Mouse (Mus musculus): ENCODE data around the gene 0610030E20Rik.

Gene 0610030E20Rik

GRCm38 (mm10) chr6:72350214-72350613 is 3.1 kb downstream of the 0610030E20Rik start:
- no peak for DNase-seq

GRCm38 (mm10) chr6:72352636-72353405 is 5.7 kb downstream of the 0610030E20Rik start:
- DNase-seq, result peak in 1 of 2 experiments; percentile 39

DNA sequence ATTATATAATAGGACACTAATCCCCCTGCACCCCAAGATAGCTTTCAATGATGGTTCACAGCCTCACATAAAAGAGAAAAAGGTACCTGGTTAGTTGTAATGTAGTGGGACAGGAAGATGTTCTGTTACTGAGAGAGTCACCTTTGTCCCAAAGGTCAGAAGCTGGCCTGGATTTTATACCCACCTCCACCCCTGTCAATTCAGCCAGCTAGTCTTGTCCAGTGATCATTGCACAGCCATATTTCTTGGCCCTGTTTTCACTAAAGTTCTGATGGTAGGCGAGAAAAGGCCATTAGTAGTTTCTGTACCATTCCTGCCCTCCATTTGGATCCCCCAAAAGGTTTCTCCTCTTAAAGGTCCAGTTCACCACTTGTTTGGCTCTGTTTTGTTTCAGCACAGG is 6.9 kb downstream of the 0610030E20Rik start:
- no peak for DNase-seq

GRCm38 (mm10) chr6:72355066-72355911 is 8.2 kb downstream of the 0610030E20Rik start, which contains the start of gene Tmem150a:
Gene Tmem150a, plus strand, starts transcription at chr6:72355447.
- DNase-seq, result peak; percentile 74 to 77

DNA sequence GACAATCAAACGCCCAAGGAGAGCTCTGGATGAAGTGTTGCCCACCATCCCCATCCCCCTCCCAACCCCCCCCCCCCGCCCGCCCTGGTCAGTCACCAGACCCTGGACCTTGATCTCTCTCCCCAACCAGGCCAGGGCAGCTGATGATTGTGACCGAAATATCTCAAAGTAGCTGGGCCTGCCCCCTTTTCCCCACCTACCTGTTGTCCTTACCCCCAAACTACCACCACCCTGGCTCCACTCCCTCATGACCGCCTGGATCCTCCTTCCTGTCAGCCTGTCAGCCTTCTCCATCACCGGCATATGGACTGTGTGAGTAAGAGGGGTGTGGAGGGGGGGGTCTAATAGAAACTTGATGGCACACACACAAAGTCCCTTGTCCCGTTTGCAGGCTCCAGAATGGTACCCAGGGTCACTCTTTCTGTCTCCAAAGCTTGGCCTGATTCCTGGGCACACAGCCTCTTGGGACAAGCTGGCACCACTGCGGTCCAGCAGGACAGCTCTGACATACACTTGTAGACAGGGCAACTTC is 8.9 kb downstream of the 0610030E20Rik start:
- DNase-seq, result peak in 1 of 2 experiments; percentile 38

GRCm38 (mm10) chr6:72357164-72358079 is 10.3 kb downstream of the 0610030E20Rik start:
- peak in 1 of 2 experiments; percentile 35 for DNase-seq

GRCm38 (mm10) chr6:72358086-72358764 is 11.1 kb downstream of the 0610030E20Rik start:
- DNase-seq, result no peak

- DNase-seq, result no peak
Observed at GRCm38 (mm10) chr6:72359343-72359742, 12.2 kb downstream of the 0610030E20Rik start.

DNA sequence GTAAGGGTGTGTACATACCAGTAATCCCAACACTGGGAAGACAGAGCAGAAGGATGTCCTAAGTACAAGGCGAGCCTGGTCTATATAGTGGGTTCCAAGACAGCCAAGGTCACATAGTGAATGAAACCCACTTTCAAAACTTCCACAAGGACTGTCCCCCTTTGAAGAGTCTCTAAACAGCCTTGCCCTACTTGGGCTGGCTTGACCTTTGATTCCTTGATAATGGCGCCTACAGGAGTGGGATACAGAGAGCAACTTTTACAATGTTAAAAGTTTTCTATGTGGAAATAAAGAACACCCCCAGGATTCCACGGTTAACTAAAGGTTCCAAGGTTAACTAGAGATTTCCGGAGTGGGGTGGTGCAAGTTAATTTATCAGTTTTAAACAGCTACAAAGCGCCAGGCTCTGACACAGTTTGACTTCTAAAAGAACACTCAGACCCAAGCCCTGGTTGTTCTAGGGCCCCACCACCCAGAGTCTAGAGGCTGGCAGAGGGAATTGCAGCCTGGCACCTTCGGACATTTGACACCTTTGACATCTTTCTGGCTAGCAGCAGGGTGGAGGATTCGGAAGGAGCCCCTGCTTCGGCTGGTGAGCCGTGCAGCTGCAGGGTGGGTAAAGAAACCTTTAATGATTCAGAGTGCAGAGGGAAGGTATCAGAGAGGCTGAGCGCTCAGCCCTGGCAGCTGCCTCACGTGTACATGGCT is 12.9 kb downstream of the 0610030E20Rik start:
- DNase-seq, result no peak

- peak in 1 of 2 experiments; percentile 30 for DNase-seq
Observed at GRCm38 (mm10) chr6:72360599-72360935, 13.4 kb downstream of the 0610030E20Rik start.

GRCm38 (mm10) chr6:72361121-72361551 is 14.0 kb downstream of the 0610030E20Rik start:
- no peak for DNase-seq

DNA sequence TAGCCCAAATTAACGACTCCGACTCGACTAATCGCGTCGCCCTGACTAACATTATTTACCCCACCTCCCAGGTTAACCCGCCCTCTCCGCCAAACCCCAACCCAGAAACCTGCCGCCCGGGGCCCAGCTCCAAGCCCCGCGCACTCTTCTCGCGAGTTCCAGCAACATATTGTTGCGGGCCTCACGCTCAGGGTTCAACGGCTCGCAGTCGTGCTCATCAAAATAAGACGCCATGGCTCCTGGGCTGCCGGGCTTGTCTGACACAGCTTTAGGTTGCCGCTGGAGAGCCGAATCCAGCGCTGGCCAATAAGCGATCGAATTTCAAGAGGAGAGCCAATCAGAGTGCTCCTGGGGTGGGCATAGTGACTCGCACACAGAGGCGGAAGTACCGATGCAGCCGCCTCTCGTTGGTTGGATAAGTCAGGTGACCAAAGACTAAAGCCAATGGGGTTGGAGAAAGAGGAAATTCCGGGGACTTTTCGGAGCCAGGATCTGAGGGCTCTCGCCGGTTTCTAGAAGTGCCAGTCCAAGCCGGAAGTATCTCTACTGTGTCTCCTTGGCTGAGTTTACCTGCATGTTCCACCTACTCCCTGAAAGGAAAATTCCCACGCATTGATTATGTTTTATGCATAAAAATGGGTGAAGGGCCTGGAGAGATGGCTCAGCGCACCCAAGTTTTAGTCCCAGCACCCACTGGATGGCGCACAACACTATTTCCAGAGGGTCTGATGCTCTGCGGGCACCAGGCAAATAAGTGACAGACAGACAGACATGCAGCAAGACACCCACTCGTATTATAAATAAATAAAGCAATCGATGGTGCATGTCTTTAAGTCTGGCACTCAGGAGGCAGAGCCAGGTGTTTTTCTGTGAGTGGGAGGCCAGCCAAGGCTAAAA is 15.3 kb downstream of the 0610030E20Rik start:
- DNase-seq, result peak; percentile 95 to 96

GRCm38 (mm10) chr6:72364009-72364408 is 16.9 kb downstream of the 0610030E20Rik start:
- DNase-seq, result no peak

DNA sequence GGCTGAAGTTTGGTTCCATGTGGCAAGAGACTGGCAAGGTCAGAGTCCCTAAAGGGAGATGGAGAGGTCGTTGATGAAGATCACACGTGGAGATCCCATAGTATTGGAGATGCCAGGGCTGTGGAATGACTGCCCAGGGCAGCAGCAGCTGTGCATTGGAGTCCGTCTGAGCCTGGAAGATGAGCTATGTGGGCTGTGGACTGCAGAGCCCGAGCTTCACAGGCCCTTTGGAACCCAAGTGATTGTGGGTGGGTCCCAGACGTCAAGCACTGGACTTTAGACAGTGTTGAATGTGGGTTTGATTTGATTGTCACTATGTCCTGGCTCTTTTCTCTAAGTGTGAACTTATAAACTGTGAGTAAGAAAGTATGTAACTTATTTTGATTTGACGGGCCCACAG is 17.9 kb downstream of the 0610030E20Rik start:
- DNase-seq, result no peak

- DNase-seq, result no peak
Observed at GRCm38 (mm10) chr6:72366304-72366703, 19.2 kb downstream of the 0610030E20Rik start.

GRCm38 (mm10) chr6:72366844-72367443 is 19.8 kb downstream of the 0610030E20Rik start, which contains the start of gene Rnf181:
Gene Rnf181, minus strand, starts transcription at chr6:72366956.
- no peak for DNase-seq

GRCm38 (mm10) chr6:72367460-72367974 is 20.4 kb downstream of the 0610030E20Rik start:
- DNase-seq, result no peak

GRCm38 (mm10) chr6:72369557-72369956 is 22.4 kb downstream of the 0610030E20Rik start:
- no peak for DNase-seq

DNA sequence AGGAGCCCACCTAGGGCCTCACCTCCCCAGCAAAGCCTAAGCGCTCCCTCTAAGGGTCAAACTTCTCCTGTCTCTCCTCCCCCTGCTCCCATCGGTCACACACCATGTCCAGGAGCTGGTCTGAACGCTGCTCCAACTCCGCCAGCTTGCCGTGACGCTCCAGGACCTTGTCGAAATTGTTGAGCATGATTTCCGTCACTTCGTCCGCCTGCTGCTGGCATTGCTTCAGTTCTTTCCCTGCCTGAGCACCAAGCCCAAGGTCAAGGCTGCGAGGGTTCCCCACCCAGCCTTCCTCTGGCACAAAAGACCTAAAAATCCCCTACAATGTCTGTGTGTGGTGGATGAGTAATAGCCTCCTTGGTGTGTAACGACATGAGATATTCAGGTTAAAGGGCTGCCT is 23.0 kb downstream of the 0610030E20Rik start:
- DNase-seq, result no peak

Data from cerebellum, postnatal 14 days (tissue).